Mouse (Mus musculus) adrenal gland, adult 10 weeks (tissue): ENCODE data around the gene Kitl. TPM values are rescaled to one million over a fixed set of nuclear protein-coding genes. Genes with fewer than 3 reads are reported as not detected.

Source experiments
- polyA plus RNA-seq: library from polyadenylated mRNA; stranded (reverse); fragments of 350-450 nt; fragmentation: Illumina TruSeq; extraction: RNeasy Lipid Tissue Mini Kit (QIAGEN cat#74804); gene quantifications from one replicate; pipeline ENCODE4 v1.2.3, GENCODE M21; 2014; ENCODE audit warnings: low read depth, low replicate concordance

Gene Kitl
- 143 TPM for polyA plus RNA-seq

DNA sequence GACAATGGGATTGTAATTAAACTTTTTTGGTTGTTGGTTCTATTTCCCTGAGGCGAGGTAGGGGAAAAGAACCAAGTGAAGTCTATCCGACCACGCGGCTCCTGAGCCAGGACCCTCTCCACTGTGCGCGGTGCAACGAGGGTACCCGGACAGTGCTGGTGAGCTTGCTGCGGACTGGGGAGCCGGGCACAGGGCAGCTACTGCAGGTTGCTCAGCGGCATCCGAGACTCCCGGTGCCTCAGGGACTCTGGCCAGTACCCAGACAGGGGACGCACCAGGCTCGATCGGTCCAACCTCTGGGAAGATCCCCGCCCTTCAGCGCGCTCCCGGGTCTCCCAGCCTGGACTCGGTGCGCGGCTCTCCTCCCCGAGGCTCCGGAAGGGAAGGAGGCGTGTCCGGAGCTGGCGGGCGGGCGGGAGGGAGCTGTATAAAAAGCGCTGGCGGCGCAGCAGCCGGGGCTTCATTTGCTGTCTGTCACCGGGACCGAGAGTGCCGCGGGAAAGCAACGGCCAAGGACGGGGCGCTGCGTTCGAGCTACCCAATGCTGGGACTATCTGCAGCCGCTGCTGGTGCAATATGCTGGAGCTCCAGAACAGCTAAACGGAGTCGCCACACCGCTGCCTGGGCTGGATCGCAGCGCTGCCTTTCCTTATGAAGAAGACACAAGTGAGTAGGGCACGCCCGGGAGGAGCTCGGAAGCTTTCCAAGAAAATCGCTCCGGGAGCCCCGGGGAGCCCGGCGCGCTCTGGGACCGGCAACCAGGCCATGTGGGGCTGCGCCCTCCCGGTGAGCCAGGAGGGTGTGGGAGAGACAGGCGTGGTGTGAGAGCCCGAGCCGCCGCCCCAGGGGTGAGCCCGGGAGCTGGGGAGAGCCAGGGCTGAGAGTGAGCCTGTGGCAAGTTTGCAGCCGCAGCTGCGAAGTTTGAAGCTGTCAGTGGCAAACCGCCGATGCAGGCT lies at the start of gene Kitl:
TSS of gene Kitl (plus strand) at position 261 of the 956 bp plus-strand sequence.

